Mouse (Mus musculus) forebrain, embryonic 13.5 days (tissue): ENCODE data around the gene Hcst. TPM values are rescaled to one million over a fixed set of nuclear protein-coding genes. Genes with fewer than 3 reads are reported as not detected.

ENCODE experiments used
- ATAC-seq: fragments of 200-750 bp; cut with Nextera tagmentation; 2 replicates; pipeline ENCODE4 v1.8.0; 2017
- H3K27ac ChIP-seq: fragments of 300-500 bp; sonication (generic); 2 replicates; pipeline ENCODE4 v1.5.1; 2015; ENCODE audit warnings: inconsistent platforms, mild to moderate bottlenecking, moderate library complexity
- H3K27me3 ChIP-seq: fragments of 300-500 bp; sonication (generic); 2 replicates; pipeline ENCODE4 v1.6.1; 2015; ENCODE audit warnings: mild to moderate bottlenecking, inconsistent platforms
- H3K36me3 ChIP-seq: fragments of 300-500 bp; sonication (generic); 2 replicates; pipeline ENCODE4 v1.6.1; 2015; ENCODE audit warnings: mild to moderate bottlenecking, inconsistent platforms; ENCODE audit not compliant: poor library complexity, severe bottlenecking
- H3K4me1 ChIP-seq: fragments of 300-500 bp; sonication (generic); 2 replicates; pipeline ENCODE4 v1.6.1; 2015; ENCODE audit warnings: inconsistent platforms
- H3K4me2 ChIP-seq: fragments of 300-500 bp; sonication (generic); 2 replicates; pipeline ENCODE4 v1.6.1; 2015; ENCODE audit warnings: inconsistent platforms, mild to moderate bottlenecking, moderate library complexity
- H3K4me3 ChIP-seq: fragments of 300-500 bp; sonication (generic); 2 replicates; pipeline ENCODE4 v1.5.1; 2015; ENCODE audit warnings: mild to moderate bottlenecking, inconsistent platforms
- H3K9ac ChIP-seq: fragments of 300-500 bp; sonication (generic); 2 replicates; pipeline ENCODE4 v1.6.1; 2015; ENCODE audit warnings: mild to moderate bottlenecking, inconsistent platforms
- H3K9me3 ChIP-seq: fragments of 300-500 bp; sonication (generic); replicated peaks from 2 replicates; pipeline ENCODE4 v1.6.1; 2016; ENCODE audit warnings: inconsistent platforms
- WGBS: fragments of 180-500 bp; shearing (Covaris S2); methylation state at CpG from one replicate; pipeline ENCODE4 v1.1.7; 2015; 5-methylcytosine and 5-hydroxymethylcytosine counted together
- polyA plus RNA-seq: library from polyadenylated mRNA; unstranded; fragments of >200 nt; fragmentation: Nextera tagmentation; extraction: Ambion mirVana; gene quantifications from 2 replicates; pipeline ENCODE4 v1.2.1, GENCODE M21; 2015

Hcst gene
- polyA plus RNA-seq, 1 experiment from 2014 or later, result 0.88 TPM

GRCm38 (mm10) chr7:30429327-30429726 is 9.7 kb upstream of the Hcst start:
- Histone ChIP-seq H3K27me3 (no peaks in the 10 kb centered on the region), H3K27ac (no peak overlapping the region), H3K36me3 (peaks cover 21% of the 10 kb centered on the region), H3K9ac (no peak overlapping the region), H3K4me1 (no peaks in the 10 kb centered on the region), H3K4me3 (no peak overlapping the region), H3K9me3 (no peaks in the 10 kb centered on the region), H3K4me2 (no peak overlapping the region)
- no peak for ATAC-seq

GRCm38 (mm10) chr7:30423071-30423641 is 3.5 kb upstream of the Hcst start:
- Histone ChIP-seq H3K27me3 (no peaks in the 10 kb centered on the region), H3K4me2 (peak overlapping the region; percentile 81), H3K4me3 (peak overlapping the region; percentile 59), H3K27ac (peak overlapping the region; percentile 27; the same call in 1 of the 2 replicates), H3K9ac (peak overlapping the region; percentile 71), H3K4me1 (peaks cover 21% of the 10 kb centered on the region), H3K36me3 (peaks cover 18% of the 10 kb centered on the region), H3K9me3 (peaks cover 7% of the 10 kb centered on the region; the same call in 1 of the 2 replicates)
- ATAC-seq, result no peak
- 52% methylated on average over 23 of the region's 23 CpGs for WGBS

GRCm38 (mm10) chr7:30422560-30422959 is 2.9 kb upstream of the Hcst start:
- peak; percentile 50; the same call in 1 of the 2 replicates for ATAC-seq
- Histone ChIP-seq H3K36me3 (peaks cover 12% of the 10 kb centered on the region), H3K9me3 (peaks cover 7% of the 10 kb centered on the region; the same call in 1 of the 2 replicates), H3K27ac (no peak overlapping the region), H3K4me2 (peak overlapping the region; percentile 81), H3K4me1 (peaks cover 21% of the 10 kb centered on the region), H3K27me3 (no peaks in the 10 kb centered on the region), H3K4me3 (peak overlapping the region; percentile 59), H3K9ac (peak overlapping the region; percentile 71)
- WGBS, result 15% methylated on average over 9 of the region's 9 CpGs

- Histone ChIP-seq H3K27ac (no peak overlapping the region), H3K27me3 (no peaks in the 10 kb centered on the region), H3K9ac (peak overlapping the region; percentile 71), H3K9me3 (peaks cover 7% of the 10 kb centered on the region; the same call in 1 of the 2 replicates), H3K4me1 (peaks cover 21% of the 10 kb centered on the region), H3K4me2 (peak overlapping the region; percentile 81), H3K36me3 (peaks cover 11% of the 10 kb centered on the region), H3K4me3 (peak overlapping the region; percentile 59)
- under 1% methylated on average over 45 of the region's 45 CpGs for WGBS
- ATAC-seq, result peak; percentile 91
Observed at GRCm38 (mm10) chr7:30421890-30422435, 2.3 kb upstream of the Hcst start.

- Histone ChIP-seq H3K36me3 (peaks cover 11% of the 10 kb centered on the region), H3K4me2 (peak within 1 kb of the TSS; percentile 81), H3K27ac (no peak within 1 kb of the TSS), H3K27me3 (no peaks in the 10 kb centered on the region), H3K9me3 (peaks cover 7% of the 10 kb centered on the region; the same call in 1 of the 2 replicates), H3K4me1 (peaks cover 21% of the 10 kb centered on the region), H3K4me3 (peak within 1 kb of the TSS; percentile 59), H3K9ac (peak within 1 kb of the TSS; percentile 71)
- WGBS, result 10% methylated on average over 31 of the region's 31 CpGs
- peak; percentile 31; the same call in 1 of the 2 replicates for ATAC-seq
Observed at GRCm38 (mm10) chr7:30421175-30421889, 1.7 kb upstream of the Hcst start, which contains the start of gene Nfkbid. Nfkbid (plus strand) TSS chr7:30421732.

GRCm38 (mm10) chr7:30420673-30421072 is 1.0 kb upstream of the Hcst start:
- peaks cover 7% of the 10 kb centered on the region; the same call in 1 of the 2 replicates for H3K9me3 ChIP-seq
- peaks cover 6% of the 10 kb centered on the region for H3K36me3 ChIP-seq
- no peak overlapping the region for H3K4me3 ChIP-seq
- H3K27me3 ChIP-seq, result no peaks in the 10 kb centered on the region
- H3K4me1 ChIP-seq, result peaks cover 21% of the 10 kb centered on the region
- no peak overlapping the region for H3K4me2 ChIP-seq
- ATAC-seq, result no peak
- 93% methylated on average over 3 of the region's 3 CpGs for WGBS
- H3K27ac ChIP-seq, result no peak overlapping the region
- H3K9ac ChIP-seq, result no peak overlapping the region

GRCm38 (mm10) chr7:30417856-30418255 is 1.8 kb downstream of the Hcst start:
- WGBS, result 79% methylated on average over 9 of the region's 9 CpGs
- H3K9ac ChIP-seq, result no peak overlapping the region
- no peak overlapping the region for H3K4me3 ChIP-seq
- H3K27me3 ChIP-seq, result no peaks in the 10 kb centered on the region
- H3K4me2 ChIP-seq, result no peak overlapping the region
- ATAC-seq, result no peak
- H3K9me3 ChIP-seq, result peaks cover 7% of the 10 kb centered on the region; the same call in 1 of the 2 replicates
- H3K36me3 ChIP-seq, result no peaks in the 10 kb centered on the region
- no peak overlapping the region for H3K27ac ChIP-seq
- H3K4me1 ChIP-seq, result peaks cover 14% of the 10 kb centered on the region

GRCm38 (mm10) chr7:30413596-30413995 is 6.1 kb downstream of the Hcst start, which contains the start of gene Tyrobp:
Tyrobp (plus strand) TSS chr7:30413760.
- Histone ChIP-seq H3K9me3 (no peaks in the 10 kb centered on the region), H3K4me1 (no peaks in the 10 kb centered on the region), H3K36me3 (no peaks in the 10 kb centered on the region), H3K27ac (no peak within 1 kb of the TSS), H3K4me3 (no peak within 1 kb of the TSS), H3K9ac (no peak within 1 kb of the TSS), H3K27me3 (0 out of 2 replicates have a peak, but pooled peaks cover 3% of the 10 kb centered on the region), H3K4me2 (no peak within 1 kb of the TSS)
- no peak for ATAC-seq
- WGBS, result 80% methylated on average over 5 of the region's 5 CpGs

- no peak for ATAC-seq
- 65% methylated on average over 4 of the region's 4 CpGs for WGBS
- no peaks in the 10 kb centered on the region for H3K4me1 ChIP-seq
- H3K27me3 ChIP-seq, result 0 out of 2 replicates have a peak, but pooled peaks cover 3% of the 10 kb centered on the region
- H3K9ac ChIP-seq, result no peak overlapping the region
- no peaks in the 10 kb centered on the region for H3K36me3 ChIP-seq
- H3K9me3 ChIP-seq, result no peaks in the 10 kb centered on the region
- H3K4me3 ChIP-seq, result no peak overlapping the region
- no peak overlapping the region for H3K27ac ChIP-seq
- H3K4me2 ChIP-seq, result no peak overlapping the region
Observed at GRCm38 (mm10) chr7:30412735-30413147, 6.9 kb downstream of the Hcst start.

- no peaks in the 10 kb centered on the region for H3K4me1 ChIP-seq
- no peak for ATAC-seq
- H3K4me3 ChIP-seq, result no peak overlapping the region
- no peak overlapping the region for H3K9ac ChIP-seq
- H3K9me3 ChIP-seq, result no peaks in the 10 kb centered on the region
- H3K27ac ChIP-seq, result no peak overlapping the region
- 0 out of 2 replicates have a peak, but pooled peaks cover 3% of the 10 kb centered on the region for H3K27me3 ChIP-seq
- H3K4me2 ChIP-seq, result no peak overlapping the region
- H3K36me3 ChIP-seq, result no peaks in the 10 kb centered on the region
- 84% methylated on average over 3 of the region's 3 CpGs for WGBS
Observed at GRCm38 (mm10) chr7:30411023-30411422, 8.6 kb downstream of the Hcst start.

GRCm38 (mm10) chr7:30409789-30410188 is 9.9 kb downstream of the Hcst start:
- Histone ChIP-seq H3K9me3 (no peaks in the 10 kb centered on the region), H3K27me3 (0 out of 2 replicates have a peak, but pooled peaks cover 3% of the 10 kb centered on the region), H3K27ac (no peak overlapping the region), H3K4me2 (no peak overlapping the region), H3K36me3 (no peaks in the 10 kb centered on the region), H3K4me1 (no peaks in the 10 kb centered on the region), H3K4me3 (no peak overlapping the region), H3K9ac (no peak overlapping the region)
- ATAC-seq, result no peak
- WGBS, result 93% methylated on average over 2 of the region's 2 CpGs

- H3K9ac ChIP-seq, result no peak overlapping the region
- H3K9me3 ChIP-seq, result no peaks in the 10 kb centered on the region
- 0 out of 2 replicates have a peak, but pooled peaks cover 3% of the 10 kb centered on the region for H3K27me3 ChIP-seq
- no peaks in the 10 kb centered on the region for H3K36me3 ChIP-seq
- H3K27ac ChIP-seq, result no peak overlapping the region
- no peak overlapping the region for H3K4me2 ChIP-seq
- no peak overlapping the region for H3K4me3 ChIP-seq
- H3K4me1 ChIP-seq, result no peaks in the 10 kb centered on the region
- 78% methylated on average over 3 of the region's 3 CpGs for WGBS
- ATAC-seq, result no peak
Observed at GRCm38 (mm10) chr7:30408639-30409038, 11.0 kb downstream of the Hcst start.
